Mouse (Mus musculus) kidney, postnatal 36 days (tissue): ENCODE measurements around the gene Pelo.

Experiments
- DNase-seq, 2 experiments: peaks; one replicate each; pipeline ENCODE4 v3.0.0; 2021 to 2022; ENCODE audit warnings: mixed read lengths in 2 of 2

The Pelo gene

DNA sequence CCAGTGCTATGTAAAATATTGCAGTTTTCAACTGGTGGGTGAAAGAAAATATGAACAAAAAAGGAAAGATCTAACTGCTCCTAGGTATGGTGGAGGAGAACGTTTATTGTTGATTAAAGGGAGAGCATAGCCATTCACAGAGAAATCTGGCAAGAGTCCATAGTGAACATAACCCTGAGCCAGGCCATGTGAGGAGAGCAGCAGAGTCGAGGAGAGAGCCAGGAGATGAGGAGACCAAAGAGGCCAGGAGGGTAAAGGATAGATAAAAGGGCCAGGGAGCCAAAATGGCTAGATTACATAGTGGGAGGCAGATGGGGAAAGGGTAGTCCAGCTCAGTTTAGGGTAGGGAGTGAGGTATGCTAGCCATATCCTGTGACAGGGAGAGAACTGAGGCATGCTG, 6.2 kb upstream of the Pelo start:
- peak; percentile 36 to 59 for DNase-seq

DNA sequence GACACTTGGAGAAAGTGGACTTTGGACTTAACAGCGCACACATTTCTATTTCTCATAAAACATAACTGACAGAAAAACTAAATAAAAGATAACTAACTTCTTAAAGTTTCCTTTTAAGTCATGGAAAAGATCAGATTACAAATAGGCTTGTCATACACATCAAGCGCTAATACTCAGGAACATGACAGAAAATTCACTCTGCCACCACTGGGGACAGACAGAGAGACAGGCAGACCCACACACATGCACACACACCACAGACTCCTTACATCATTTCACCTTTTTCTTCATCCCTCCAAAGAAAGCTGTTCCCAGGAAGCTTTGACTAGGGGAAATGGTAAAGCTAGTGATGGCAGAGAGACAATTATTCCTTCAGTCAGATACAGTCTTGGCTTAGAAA, 5.4 kb upstream of the Pelo start:
- DNase-seq: no peak

DNA sequence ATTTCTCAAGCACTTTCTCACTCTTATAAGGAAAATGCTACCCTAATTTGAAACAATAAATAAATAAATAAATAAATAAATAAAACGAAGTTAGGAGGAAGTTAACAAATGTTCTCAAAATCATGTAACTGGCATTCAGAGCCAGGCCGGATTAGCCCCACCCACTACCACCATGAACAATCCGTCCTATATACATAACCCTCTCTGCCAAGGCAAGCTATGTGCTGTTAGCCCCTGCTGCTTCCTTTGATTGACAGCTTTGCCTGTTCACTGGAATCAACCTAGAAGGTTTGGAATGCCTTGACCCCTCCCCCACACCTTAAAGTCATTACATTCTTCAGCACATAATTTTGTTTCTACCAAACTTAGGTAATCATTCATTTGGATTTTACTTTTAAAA, 1.5 kb upstream of the Pelo start:
- no peak for DNase-seq

DNA sequence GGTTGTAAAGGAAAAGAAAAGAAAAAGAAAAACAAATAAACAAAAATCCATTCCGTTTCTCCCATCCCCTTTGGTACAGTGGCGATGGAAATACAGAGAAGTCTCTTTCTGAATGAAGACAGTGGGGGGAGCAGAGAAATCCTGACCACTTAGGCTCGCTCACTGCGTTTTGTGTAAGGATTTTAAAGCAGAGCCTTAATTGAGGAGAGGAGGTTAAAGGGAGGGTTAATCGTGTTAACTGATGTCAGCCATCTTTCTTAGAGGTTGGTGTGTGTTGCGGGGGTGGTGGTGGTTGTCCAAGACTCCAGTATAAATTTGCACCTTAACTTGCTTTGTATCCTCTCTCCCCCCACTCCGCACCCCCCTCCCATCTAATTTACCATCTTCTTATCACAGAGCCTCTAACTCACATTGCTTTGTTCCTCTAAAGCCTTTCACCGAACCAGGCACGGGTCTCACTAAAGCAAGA, 1.0 kb upstream of the Pelo start:
- no peak for DNase-seq

DNA sequence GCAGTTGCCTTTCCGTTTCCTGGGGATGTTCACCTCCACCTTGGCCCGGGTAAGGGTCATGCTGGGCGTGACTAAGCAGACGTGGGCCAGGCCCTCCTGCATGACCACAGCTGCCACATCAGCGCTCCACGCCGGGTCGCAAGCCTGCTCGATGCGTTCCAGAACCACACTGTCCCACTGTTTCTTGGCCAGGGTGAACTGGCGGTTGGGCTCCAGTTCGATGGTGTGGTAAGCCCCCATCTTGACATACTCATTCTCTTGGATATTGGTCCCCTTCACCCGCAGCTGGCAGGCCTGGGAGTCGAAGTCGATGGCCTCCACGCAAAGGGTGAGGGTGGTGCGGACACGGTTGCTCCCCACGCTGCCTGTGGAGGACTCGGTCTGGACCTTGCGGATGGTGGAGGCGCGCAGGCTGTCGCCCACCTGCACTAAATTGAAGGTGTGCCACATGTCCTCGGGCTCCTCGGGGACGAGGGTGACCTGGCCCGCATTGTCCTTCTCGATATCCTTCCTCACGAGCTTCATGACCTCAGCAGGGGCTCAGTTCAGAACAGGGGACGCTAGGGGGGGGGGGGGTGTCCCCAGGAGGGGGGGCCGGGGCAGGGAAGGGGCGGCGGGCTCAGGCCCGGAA, 476 bp downstream of the Pelo start:
- peak; percentile 68 to 78 for DNase-seq

DNA sequence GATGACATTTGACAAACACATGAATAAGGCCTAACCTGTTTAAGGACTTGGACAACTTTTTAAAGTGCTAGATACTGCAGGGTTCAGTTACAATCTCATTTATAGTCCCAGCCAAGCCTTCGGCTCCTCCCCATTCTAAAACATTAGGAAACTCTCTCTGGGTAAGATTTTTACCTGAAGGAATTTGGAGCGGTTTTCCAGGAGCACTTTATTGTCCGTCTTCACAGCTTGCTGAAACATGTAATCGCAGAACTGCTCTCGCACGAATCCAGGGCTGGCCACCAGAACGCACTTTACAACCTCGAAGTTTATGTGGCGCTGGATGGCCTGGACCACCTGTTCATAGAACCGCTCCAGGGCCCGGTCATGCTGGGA, 979 bp downstream of the Pelo start:
- DNase-seq: no peak

DNA sequence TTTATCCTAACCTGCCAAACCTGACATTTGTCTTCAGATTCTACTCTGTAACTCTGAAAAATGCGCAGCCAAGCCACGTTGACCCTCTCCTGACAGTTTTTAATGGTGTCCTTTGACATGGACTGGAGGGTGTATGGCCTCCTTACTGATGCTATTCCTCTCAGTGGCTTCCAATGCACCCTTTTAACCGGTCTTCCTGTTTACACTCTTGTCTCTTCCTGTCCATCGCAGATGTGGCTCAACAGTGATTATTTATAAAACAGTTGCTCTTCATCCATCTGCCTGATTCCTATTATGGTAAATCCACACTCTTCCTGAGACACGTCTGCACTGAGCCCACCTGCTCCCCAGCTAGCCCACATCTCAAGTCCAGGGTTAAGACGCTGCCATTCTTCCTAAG, 4.0 kb downstream of the Pelo start:
- no peak for DNase-seq

DNA sequence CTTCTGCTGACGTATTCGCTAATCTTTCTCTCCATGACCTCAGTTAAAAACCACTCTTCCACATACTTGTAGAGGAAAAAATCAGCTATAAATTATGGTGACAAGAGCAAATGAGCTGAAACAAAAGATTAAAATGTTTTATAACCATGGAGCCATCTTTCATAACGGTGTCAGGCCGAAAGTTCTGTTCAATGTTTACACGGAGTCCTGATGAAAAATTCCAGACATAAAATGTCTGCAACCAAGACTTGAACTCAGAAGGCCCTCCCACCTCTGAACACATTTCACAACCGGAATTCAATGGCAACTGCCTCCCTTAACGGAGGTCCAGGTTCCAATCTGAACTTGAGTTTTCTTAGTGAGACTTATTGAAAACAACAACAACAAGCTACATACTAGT, 7.6 kb downstream of the Pelo start:
- DNase-seq: no peak

DNA sequence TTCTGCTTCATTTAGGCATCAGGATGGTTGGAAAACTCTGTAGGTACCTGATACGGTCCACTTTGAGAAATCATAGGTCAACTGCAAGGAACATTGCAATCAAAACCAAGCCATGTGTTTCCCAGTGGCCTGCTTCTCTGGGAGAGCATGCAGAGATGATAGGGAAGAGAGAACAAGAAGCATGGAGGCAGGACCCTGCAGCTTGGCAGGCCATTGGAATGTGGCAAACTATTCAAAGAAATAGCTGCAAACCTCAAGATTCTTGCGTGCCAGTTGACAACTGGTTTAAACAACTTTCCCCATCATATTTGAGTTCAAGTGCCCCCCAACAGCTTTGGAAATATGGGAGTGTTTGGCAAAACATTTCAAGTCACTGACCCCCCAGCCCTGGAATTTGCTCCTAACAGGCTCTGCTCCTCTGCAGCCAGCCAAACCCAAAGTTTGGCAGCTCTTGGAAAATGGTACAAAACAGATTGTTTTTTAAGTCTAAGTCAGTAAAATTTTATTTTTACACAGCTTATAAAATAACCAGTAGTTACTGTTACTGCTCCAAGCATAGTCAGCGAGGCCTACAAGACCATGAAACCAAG, 9.9 kb downstream of the Pelo start:
- peak in 1 of 2 experiments; percentile 45 for DNase-seq

DNA sequence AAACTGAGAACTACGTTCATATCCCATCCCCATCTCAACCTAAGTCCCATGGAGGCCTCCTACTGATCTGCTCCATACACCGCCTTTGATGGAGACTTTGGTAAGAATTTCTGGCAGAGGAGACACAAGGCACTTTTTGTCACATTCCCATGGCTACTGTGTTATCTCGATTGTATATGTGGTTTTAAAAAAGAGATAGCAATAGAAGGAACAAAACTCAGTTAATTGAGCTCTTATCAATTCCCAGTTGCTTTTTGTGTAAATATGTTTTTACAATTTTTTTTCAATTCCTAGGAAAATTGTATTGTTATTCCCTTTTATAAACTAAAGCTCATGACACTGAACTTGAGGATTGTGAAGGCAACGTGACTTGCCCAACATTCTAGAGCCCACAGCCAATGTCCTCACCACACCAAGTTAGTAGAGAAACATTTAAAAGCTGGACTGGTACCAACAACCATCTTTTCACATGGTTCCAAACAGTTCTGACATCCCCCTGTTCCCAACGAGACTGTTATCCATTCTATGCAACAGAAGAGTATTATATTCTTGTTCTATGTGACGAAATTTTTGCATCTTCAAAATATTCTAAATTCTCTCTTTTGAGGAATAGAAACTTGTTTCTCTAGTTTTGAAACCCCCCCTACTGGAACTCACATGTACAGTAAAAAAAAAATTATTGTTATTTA, 10.8 kb downstream of the Pelo start:
- DNase-seq: no peak

DNA sequence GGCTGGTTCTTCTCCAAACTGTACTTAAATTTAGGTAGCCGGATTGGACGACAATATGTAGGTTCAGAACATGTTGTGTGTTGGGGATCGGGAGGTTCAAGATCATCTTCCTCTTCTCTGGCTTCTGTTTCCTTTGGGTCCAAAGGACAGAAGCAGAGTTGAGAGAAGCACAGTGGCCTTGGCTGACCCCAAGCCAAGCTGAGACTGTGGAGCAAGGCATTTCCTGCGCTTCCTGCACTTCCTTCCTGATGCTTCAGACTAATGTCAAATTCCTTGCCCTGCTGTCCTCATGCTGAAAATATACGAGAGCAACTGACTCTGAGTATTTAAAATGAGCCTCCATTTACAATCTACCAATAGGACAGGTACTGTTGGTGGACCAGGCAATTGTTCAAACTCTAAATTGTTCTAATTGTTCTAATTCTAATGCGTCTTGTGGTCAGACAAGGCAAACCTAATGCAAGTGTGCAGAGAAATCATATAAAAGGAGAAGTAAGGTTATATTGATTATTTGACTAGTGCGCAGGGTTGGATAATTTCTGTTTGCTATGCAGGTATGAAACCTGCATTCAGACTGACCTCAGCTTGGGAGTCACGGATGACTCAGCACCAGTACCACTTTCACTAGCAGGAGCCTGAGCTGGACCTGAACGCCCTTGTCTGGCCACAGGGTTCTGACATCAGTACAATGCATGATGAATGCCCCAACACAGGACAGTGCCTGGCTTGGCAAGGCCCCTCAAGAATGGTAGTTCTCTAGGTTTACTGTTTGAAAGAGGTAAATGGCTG, 12.4 kb downstream of the Pelo start:
- DNase-seq: peak; percentile 77 to 79

DNA sequence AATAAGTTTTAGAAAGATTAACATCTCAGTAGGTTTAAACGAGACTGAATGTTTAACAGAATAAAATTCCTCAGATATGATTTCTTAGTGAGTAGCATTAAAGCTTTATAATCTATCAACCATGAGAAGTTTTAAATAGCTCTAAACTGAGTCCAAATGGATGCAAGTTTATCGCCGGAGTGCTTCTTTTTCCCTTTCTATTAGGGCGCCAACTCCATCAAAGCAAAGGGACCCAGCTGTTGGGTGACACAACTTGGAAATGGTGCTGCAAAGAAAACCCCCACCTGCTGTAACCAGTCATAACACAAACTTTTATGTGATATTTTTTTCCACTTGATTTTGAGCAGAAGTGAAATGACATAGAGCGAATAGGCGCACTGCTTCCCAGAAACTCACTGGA, 17.6 kb downstream of the Pelo start:
- DNase-seq: no peak

DNA sequence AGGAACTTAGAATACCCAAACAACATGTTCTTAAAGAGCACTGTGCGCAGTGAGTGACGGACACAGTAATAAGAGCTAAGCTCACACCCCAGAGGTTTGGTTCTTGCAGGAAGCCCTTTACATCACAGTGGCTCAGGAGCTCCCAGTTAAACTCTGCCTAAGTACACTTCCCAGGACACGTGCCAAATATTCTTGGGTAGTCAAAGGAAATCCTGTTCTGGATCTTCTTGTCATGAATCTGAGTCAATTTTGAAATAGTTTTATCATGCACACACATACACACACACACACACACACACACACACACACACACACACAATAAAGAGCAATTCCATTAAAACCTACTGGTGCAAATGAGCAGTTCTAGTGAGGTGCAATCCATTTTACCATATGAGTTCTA, 18.6 kb downstream of the Pelo start:
- DNase-seq: peak; percentile 46 to 83

DNA sequence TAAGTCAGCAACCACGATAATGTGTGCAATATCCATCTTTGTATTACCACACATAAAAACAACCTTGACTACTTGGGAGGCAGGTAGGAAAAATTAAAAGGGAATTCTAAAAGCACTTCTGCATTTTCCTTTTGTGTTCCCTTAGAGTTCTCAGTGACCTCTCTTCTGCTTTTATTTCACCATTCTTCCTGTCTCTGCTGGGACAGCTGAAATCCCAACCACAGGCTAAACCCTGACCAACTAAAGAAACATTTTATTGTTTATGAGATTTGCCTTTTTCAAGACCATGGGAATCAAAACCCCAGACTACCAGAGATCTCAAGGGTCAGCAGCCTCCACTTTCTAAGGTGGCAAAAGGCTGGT, 22.0 kb downstream of the Pelo start:
- DNase-seq: no peak

DNA sequence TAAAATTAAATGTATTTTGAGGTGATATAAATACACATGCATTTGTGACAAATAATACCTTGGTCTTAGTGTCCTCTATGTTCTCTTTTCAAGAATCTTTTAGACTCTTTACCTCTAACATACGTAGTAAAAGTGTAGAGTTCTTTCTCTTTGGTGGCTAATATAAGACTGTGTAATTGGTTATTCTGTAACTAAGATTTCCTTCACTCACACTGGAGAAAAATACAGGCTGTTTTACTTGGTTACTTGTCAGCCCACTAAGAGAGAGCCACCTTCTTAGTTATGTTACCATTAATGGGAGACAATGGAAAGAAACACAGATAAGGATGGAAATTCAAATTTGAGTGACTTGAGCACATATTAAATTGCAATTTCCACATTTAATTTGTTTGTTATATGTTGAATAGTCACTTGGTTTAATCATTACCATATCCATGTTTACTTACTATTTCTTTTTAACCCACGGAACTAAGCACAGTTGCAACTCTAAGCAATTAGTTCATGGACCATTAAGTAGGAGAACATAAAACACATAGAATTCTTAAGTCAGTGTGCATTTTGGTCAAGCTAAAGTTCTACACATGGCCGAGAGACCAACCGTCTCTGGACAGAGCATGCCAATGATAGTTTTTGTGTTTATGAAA, 22.5 kb downstream of the Pelo start:
- DNase-seq: no peak

DNA sequence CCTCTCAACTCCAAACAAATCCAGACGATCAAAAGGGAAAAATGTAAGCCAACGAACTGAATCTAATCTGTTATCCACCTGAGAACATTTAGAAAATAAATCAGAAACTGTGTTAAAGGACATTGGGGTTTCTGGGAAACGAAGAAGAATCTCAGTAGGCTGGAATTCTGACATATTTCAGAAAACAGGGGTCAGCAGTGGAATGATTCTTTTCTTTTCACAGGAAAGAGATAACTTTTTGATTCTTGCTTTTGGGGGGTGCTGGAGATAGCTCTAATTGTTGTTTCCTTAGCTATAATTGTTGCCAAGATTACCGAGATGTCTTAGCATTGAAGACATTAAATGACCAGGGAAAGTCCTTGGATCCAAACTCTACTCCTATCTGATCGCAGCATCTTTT, 32.4 kb downstream of the Pelo start:
- DNase-seq: no peak

DNA sequence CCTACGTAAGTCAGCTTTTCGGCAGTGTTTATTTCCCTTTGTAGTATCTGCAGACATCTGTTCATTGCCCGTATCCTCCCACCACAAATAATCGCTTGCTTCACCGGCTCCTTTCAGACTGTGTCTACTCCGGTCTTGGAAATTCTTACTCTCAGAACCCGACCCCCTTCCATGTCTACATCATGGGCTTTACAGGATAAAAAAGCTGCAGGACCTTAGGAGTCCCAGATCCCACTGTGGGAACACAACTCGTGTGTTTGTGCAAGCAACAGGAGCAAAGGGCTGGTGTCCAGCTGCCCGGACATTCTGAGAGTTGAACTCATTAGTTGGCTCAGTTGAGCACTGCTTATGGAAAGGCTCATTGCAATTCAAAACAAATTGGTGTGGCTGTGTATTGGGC, 35.2 kb downstream of the Pelo start:
- DNase-seq: peak in 1 of 2 experiments; percentile 38

DNA sequence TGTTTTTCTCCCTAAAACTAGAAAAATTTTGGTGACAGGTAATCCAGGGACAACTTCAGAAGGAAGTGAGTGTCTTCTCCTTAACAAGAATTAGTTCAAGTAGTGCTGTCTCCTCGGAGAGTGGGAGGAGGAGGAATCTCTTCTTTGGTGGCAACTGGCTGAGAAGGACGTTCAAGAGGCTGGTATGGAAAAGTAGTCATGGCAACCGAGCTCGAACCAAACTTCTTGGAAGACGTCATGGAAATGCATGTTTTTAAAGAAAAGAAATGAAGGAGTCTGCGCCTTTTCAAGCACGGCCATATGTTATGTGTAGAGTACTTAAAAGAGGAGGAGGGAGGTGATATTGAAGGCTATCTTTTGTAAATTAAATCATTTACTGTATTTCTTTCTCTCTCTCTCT, 37.4 kb downstream of the Pelo start:
- DNase-seq: no peak

DNA sequence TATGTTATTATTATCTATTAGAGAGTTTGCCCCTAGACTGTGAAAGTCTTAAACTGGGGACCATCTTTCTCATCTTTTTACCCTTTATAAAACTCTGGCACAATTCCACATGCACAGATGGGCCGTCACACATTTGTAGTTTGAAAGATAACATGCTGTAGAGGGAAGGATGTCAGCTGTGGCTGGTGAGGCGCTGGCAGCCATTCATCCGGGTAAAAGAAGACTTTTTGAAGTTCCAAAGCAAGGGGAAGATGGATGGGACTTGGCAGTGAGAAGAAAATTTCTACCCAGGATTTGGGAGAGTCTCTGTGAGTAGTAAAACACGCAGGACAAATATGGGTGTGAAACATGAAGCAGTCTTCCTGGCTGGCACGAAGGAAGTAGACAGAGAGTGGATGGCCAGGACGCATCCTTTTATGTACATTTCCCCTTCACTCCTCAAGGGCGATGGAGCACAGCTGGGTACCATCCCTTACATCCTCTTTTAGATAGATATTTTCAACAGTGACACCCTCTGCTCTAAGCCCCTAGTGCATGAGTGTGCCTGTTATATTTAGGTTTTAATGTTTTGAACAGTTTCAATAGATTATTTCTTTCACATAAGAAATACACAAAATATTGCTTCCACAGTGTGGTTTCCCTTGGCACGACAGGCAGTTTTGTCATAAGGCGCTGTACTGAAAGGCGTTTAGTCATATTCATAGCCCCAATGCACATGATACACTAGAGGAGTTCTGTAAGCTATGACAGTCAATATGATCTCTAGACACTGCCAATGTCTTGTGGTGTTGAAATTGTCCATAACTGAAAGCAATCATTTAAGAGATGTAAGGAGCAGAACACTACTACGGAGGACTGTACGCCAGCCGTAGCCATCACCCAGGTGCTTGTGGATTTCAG, 39.1 kb downstream of the Pelo start:
- DNase-seq: no peak

DNA sequence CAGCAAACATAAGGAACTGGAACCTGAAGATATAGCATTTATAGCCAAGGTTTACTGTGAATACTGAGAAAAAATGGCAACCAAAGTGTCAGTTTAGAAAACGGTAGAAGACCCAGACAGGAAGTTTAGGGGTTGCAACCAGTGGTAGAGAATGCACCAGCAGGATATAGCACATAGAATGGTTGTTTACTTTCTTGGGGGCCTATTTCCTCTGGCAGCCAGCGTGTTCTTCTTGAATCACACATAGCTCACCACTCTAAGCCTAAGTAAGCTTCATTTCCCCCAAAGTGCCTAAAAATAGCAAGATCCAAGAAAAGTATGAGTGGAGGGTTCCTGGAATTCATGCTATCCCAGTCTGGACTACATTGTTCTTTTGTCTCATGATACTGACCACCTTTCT, 47.3 kb downstream of the Pelo start:
- no peak for DNase-seq
